Mouse (Mus musculus): Measurements from ENCODE around the gene Ppp2ca.

GRCm38 (mm10) chr11:52076742-52077352 is 21.6 kb upstream of the Ppp2ca start:
- TF ChIP-seq CTCF (conservative IDR thresholded peaks at IDR 0.05; ENCODE audit: low read length) (no peak), POU5F1 (IDR thresholded peaks at IDR 0.05; ENCODE audit: borderline replicate concordance, low read length) (no peak), NANOG (IDR thresholded peaks at IDR 0.05; ENCODE audit: borderline replicate concordance, low read length) (no peak)
